Mouse (Mus musculus): ENCODE results near the gene Acot7.

- TF ChIP-seq USF1 (IDR thresholded peaks at IDR 0.05; ENCODE audit: low read depth), result no peak
- TF ChIP-seq TCF12 (IDR thresholded peaks at IDR 0.05; ENCODE audit: insufficient read depth, poor library complexity, severe bottlenecking), result no peak
Observed at GRCm38 (mm10) chr4:152226901-152227486, 49.1 kb downstream of the Acot7 start.

All from myocyte (in vitro differentiated cells).